Mouse (Mus musculus): ENCODE measurements around the gene Map3k14.
A peak's percentile ranks its signal among the peaks of the same experiment; 100 is the strongest.

Map3k14 gene

DNA sequence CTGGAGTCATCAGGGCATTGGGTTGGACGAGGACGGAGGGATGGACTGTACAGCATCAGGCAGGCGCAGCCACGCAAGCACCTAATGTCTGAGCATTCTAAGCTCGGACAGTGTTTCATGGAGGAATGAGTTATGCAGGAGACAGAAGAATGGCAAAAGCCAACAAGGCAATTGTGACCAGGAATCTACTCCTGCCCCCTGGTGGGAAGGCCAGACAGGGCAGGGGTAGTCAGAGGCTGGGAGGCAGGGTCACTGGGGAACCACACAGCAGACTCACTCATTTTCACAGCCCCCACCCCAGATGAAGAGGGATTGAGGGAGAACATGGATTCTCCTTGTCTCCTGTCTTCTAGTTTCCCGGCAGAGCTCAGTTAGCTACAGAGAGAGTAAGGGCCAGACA lies 4.7 kb upstream of the Map3k14 start:
- no peak for DNase-seq

DNA sequence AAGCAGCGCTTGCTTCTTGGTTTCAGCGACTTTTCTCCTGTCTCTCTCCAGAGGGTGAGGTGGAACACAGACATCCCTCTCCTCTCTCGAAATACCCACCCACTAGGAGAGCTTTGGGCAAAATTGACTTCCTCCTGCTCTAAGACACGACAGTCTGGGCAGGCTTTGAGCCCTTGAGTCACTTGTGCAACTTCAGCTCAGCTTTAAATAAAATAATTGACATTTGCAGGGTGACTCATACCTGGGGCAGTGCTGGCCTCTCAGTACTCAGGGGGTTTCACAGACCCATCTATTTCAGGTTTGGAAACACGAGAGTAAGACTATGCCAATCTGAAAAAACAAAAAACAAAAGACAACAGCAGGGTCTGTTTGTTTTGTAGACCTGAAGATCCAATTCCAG lies 2.2 kb upstream of the Map3k14 start:
- no peak for DNase-seq

DNA sequence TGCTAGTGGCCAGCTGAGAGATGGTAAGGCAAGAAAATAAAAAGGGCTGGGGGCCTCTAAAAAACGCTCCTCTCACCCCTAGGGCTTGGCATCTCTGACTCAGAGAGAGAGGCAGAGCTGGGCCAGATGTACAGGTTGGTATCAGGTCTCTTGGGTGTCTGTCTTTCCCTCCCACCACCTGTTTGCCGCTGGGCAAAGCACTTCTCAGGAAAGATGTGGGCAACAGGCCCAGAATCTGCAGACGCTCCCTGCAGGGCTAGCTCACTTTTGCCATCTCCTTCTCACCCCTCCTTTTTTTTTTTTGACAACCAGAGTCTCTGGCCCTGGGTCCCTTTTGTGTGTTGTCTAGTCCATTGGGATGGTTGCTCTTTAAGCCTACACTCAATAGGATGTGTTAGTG lies 1.6 kb upstream of the Map3k14 start:
- peak; percentile 88 for DNase-seq

DNA sequence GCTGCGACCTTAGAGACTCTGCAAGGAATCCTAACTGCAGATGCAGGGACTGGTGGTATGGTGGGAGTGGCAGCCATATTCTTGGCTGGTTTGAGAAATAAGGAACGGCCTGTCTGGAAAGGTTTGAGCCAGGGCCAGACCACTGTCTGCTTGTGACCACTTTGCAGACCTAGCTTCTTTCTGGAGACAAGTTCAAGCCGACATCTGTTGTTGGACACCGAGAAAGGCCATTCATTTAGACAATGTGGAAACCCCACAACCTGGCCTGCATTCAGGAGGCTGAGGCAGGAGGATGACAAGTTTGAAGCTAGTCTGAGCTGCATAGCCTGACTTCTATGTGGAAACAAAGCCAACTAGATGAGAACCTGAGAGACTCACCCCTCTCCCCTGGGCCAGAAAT lies 1.1 kb upstream of the Map3k14 start:
- DNase-seq, result peak; percentile 91

DNA sequence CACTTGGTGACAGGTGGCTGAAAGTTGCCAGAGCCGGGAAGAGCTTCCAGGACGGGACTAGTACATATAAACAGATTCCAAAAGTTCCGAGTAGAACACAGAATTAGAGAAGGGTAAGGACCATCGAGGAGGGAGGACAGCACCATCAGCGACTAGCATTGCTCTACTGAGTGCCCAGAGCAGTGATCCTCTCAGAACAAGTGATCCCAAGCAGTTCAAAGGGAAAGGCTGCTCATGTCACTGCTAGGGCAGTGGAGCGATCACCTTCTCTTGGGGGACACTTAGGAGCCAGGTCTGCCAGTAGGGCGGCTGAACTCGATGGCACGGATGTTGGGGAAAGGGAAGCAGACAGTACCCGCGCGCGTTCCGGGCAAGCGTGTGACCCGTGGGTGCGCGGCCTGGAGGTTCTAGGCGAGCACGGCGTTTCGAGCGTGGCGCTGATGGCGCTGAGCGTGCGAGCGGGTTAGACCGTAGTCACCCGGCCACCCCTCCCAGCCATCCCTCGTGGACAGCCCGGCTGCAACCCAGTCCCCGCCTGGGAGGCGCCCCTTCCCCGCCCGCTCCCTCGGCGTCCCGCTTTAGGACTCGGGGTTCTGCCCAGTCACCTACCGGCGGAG lies 435 bp downstream of the Map3k14 start:
- no peak for DNase-seq

DNA sequence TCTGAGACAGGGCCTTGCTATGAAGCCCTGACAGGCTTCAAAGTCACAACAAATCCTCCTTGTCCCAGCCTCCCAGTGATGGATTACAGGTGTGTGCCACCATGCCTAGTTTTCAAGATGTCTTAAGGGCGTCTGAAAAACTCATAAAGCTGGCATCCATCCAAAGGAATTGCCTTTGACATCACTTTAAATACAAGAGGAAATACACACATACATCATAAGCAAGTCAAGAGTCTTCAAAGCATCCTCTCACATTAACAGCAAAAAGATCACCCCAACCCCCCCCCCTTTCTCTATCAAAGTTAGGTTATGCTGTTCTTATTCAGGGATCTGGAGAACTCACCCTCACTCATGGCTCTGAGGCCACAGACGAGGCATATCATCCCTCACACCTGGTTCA lies 1.4 kb downstream of the Map3k14 start:
- DNase-seq, result no peak

DNA sequence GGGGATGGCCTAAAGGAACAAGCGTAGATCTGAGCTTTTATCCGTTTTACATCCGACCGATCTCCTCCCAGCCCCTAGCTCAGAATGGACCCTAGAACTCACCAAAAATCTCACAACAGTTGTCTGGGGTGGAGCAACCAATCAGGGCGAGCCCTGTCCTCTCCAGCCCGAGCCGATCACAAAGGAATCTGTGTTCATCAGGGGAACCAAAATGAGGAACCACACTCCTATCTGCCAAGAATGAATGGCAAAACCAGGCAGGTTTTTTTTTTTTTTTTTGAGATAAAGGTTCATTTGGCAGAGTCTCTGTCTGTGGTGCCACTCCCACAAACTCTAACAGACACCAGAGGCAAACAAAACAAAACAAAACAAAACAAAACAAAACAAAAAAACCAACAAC lies 2.1 kb downstream of the Map3k14 start:
- peak; percentile 92 for DNase-seq

DNA sequence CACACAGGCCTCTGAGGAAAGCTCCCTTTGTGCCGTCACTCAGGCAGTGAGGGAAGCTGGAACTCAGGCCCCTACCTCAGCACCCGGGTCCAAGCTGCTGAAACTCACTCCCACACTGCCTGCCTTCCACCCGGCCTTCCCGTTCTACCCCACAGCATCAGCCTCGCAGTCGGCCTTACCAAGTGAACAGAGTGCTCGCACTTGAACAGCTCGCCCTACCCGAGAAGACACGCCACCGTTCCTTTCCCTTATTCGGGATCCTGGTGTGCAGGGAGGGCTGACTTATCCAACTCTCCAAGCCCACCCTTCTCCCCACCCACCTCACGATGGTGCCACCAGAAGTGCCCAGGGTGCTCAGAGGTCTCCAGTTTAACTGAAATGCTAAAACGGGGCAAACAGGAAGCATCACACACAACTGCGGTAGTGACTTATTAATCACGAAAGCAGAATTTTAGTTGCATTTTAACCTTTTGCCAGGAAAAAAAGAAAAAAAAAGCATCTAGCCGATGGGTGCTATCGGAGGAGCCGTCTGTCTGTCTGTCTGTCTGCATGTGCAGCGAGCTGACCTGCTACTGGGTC lies 2.8 kb downstream of the Map3k14 start:
- peak; percentile 90 for DNase-seq

DNA sequence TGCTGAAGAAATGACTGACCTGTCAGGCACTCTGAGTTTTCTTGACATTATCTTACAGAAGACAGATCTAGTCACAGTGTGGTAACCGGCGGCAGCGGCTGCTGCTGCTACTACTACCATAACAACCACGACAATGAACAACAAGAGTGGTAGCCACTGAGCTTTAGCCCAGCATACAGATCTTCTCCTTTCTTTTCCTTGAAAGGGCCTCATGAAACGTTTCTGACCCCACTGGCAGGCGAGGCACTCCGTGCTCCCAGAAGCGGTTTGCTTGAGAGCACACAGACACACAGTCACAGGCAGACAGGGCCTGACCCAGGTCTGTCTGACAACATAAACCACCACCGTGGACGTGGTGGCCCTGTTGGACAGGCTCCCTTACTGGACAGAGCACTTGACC lies 3.7 kb downstream of the Map3k14 start:
- DNase-seq, result peak; percentile 86

DNA sequence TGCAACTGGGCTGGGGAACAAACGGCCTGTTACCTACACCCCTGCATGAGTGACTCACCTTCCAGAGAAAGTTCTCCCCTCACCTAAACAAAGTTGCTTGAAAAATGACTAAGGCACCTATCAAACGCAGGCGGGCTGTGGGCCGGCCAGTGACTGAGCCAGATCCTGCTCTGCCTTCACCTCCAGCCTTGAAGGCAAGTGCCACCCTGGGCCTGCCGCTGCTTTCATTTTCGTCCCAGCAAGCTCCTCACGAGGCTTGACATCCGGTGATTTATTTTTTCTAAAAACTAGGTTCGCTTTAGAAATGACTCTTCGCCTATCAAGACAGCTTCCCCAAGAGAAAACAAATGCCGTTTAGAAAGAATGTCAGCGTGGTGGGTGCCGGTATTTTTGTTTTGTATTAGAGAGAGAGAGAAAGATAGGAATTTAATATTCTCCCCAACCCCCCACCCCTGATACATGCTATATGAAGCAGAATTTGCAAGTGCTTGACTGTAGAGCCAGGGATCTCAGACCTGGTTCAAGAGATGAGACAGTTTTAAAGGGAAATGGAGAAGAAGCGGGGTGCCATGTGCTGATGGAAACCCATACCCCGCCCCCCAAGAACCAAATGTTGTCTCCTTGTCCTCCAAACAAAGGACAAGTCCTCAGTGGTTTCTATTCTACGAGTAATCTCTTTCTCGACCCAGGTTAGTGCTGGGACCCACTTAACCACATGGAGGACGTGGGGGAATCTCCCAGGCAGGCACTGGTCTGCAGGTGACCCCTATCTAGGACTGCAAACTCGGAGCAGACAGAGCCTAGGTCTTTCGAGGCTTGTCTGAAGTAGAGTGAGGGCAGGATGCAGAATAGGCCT lies 4.6 kb downstream of the Map3k14 start:
- DNase-seq, result peak; percentile 96

DNA sequence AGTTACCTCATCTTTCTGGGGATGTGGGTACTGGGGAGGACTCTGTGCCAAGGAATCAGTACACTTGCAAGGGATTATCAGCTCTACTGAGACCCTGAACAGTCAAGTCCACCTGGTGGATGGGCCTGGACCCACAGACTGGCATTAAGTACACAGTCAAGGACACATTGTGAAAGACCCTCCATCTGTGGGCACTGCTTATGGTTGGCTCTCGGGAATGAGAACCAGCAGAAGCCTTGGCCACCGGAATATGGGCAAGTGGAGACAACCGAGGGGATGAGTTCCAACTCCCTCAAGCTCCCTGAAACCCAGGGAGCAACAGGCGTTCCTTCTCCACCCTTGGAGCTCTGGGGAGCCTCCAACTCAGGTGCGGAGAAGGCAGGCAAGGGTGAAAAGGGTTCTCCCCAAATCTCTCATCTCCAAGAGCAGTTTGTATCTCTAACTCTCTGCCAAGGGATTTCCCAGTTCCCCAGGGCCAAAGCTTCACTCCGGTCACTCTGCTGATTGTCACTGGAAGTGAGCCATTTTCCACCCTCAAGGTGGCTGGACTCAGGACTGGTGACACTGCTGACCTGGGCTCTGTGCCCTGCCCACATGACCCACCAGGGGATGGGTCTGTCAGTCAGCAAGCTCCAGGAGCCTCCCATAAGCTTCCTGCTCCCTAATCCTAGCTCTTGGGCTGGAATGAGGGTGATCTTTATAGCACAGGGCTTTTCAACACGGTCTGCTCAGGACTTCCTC lies 5.4 kb downstream of the Map3k14 start:
- DNase-seq, result peak; percentile 99

DNA sequence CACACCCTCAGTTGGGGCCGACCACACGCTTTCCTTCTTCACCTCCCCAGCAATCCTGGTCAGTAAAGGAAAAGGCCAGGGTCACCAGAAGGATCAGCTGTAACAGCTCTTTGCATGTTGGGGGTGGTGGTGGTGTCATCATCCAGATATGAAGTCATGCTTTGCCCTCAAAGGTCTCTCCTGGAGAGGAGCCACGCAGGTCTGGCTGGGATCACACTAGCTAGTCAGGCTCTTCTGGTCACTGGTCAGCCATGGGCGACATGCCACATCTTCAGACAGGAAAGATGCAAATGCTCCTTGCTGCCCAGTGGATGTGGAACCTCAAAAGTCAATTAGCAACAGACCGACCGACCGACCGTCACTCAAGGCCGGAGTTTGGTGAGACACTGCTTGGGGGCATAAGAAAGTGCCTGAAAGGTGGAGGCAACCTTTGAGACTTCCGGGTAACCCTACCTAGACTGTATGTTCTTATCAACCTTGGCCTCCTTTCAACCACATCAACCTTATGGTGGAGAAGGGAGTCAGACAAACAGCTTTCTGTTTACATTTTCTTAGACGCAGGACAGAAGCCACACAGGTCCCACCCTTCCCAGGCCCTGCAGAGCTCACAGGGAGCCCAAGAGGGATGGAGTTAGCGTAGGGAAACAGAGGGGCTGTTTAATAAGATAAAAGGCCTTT lies 6.6 kb downstream of the Map3k14 start:
- peak; percentile 92 for DNase-seq

DNA sequence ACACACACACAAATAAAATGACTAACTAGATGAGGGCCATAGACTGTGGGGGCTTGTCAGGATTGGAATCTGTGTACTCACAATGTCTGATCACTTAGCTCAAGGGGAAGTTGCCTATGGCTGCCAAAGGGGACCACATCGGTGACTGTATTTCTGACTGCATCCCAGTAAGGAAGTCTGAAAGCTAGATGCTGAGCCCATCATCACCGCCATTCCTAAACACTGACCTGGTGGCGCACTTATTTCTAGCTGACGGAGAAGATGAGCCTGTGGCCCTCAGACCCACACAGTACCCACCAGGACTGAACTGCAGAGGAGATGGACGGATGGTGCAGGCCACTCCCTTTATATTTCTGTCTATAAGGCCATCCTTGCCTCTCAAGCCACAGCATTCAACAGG lies 7.2 kb downstream of the Map3k14 start:
- peak; percentile 92 for DNase-seq

DNA sequence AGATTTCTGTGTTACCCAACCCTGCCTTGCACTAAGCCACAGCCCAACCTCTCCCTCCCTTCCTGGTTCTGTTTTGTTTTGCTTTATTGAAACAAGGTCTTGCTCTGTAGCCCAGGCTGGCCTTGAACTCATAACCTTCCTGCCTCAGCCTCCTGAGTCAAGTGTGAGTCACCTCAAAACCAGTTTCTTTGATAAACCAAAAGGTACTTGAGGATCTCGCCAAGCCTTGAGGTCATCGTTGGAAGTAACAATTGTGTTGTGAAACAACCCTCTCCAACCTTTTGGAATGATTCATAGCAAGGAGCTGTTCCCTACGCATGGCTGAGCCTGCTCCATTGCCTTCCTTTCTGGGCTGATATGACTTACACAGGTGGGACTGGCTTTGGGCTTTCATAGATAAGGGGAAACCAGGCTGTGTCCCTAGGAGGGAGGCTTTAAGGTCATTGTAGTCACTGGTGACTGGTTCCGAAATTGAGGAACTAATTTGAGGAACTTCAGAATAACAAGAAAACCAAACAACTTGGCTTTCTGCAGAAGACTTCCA lies 9.3 kb downstream of the Map3k14 start:
- peak; percentile 90 for DNase-seq

DNA sequence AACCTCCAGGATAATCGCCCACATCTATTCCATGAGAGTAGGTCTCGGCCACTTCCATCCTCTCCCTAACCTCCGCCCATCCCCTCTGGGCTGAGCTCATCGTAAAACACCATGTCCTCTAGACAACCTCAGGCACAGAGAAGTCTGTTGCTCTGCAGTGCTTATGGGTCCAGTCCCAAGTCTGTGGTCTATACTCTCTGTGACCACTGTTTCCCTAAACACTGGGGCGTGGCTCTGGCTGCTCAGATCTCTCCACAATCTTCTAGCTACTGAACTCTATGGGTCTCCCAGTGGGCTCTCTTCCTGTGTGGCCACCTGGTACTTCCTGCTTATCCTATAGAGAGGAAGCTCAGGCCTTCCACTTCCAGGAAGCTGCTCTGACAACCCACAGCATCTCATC lies 13.7 kb downstream of the Map3k14 start:
- DNase-seq, result peak; percentile 90

DNA sequence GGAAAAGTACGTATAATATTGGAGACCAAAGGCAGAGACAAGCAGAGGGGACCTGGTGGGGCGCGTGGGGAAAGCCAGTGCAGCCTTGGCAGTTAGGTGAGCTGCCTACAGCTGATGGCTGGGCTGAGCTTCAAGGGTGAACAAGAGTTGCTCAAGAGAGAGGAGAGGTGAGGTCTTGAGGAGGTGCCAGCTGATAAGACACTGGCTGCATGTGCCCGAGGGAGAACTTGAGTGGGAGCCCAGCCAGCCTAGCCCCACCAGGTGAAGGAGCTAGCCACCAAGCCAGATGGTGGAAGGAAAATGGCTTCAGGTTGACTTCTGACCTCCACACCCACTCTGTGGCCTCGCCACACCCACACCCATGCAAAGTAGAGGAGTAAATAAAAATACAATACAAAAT lies 14.9 kb downstream of the Map3k14 start:
- no peak for DNase-seq

DNA sequence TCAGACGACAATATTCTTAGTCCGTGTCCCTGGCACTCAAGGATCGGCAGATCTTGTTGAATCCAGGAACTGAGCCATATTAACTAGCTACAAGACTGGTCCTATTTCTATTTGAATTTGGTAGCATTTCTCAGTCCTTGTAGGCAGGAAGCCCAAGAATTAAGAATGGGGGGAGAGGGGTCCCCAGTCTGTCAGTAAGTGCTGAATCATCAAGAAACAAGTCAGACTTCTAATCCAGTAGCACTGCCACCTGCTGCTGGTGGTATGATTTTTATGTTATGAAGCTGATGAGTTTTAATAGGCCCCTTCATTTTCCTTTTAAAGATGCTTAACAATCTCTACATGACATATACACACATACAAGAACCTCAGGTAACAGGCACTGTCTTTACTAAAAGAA lies 16.9 kb downstream of the Map3k14 start:
- no peak for DNase-seq

DNA sequence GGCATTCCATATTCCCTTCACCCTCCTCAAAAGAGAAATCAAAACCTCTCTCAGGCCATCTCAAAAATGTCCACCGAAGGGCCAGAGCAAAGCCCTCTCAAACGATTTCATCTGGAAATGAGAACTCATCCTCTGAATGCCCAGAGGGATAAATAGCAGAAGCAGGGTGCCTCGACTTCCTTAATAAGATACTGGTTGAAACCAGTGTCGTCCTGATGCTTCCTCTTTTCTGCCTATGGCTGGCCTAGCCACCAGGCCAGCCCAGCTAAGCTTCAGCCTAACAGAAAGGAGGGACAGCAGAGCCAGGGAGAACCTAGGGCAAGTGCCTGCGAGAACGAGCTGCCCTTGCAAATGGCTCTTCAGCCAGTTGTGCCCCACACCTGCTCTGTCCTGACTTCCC lies 17.8 kb downstream of the Map3k14 start:
- peak; percentile 95 for DNase-seq

DNA sequence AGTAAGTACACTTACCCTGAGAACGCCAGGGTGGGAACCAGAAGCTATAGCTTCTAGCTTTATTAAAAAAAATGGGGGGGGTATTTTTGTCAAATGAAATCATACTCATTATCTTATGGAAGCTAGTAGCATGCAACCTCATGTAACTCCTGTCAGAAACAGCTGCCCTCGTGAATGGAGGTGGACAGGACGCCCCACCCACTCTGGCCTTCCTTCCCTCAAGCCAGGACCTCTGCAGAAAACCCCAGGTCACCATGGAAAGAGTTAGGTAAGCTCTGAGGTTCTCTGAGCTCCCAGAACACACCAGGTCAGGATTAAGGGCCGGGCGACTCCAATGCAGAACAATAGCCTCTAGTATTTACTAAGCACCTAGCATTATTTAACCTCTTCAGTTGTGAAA lies 18.4 kb downstream of the Map3k14 start:
- peak; percentile 92 for DNase-seq

DNA sequence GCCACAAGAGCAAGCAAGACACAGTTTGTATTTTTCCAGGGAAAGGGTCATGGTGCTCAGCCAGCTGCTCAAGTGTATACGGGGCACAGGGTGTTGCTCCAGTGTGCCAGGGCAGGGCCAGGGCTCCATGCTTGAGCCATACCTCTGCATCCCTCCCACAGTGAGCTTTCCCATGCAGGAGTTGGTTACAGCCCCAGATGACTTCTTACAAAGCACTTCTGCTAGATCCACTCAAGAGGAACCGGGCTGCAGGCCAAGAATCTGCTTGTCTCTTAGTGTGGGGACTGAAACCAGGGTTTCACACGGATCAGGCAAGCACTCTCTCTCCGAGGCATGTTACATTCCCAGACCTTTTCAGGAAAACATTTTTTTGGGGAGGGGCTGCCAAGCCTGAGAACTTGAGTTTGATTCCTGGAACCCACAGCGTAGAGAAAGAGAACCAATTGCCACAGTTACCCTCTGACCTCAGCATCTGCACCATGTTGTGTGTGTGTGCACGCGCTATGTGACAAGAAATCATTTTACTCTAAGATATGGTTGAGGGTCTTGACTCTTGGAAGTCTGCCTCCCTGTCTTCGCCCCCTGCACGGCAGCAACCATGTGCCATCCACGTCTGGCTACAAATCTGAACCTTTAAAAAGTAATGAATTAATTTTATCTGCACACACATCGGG lies 19.6 kb downstream of the Map3k14 start:
- DNase-seq, result peak; percentile 98

DNA sequence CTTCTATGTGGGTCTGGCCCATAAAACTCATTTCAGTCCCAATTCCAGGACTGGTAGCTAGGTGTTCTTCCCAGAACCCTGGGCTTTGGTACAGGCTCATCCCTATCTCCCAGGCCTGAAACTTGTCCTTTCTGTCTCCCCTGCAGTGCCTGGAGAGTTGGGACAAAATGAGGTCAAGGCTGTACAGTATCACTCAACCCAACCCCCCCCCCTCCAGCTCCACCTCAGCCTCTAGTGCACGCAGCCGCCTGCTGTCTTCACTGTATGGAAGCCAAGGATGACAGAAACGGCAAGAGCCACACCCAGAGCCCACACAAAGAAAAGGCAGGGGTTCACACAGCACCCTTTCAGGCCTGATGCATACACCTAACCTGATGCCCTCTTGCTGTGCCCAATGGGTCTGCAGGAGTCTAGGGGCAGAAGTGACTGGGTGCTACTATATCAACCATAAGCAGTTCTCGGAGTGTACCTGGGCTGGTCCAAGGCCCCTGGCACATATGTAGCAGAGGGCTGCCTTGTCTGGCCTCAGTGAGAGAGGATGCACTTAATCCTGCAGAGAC lies 20.5 kb downstream of the Map3k14 start:
- peak; percentile 95 for DNase-seq

Measured in heart, adult 11 months (tissue).